Mouse (Mus musculus): Measurements from ENCODE around the gene Hoxd10.

The Hoxd10 gene

GRCm38 (mm10) chr2:74726973-74727639, 35.4 kb downstream of the Hoxd10 start:
- DNase-seq (ENCODE audit: inconsistent age in 2 of 2, low spot score in 1 of 2), result no peak

- DNase-seq (ENCODE audit: inconsistent age in 2 of 2, low spot score in 1 of 2), result no peak
These were observed 36.0 kb downstream of the Hoxd10 start for GRCm38 (mm10) chr2:74727640-74728302.

DNA sequence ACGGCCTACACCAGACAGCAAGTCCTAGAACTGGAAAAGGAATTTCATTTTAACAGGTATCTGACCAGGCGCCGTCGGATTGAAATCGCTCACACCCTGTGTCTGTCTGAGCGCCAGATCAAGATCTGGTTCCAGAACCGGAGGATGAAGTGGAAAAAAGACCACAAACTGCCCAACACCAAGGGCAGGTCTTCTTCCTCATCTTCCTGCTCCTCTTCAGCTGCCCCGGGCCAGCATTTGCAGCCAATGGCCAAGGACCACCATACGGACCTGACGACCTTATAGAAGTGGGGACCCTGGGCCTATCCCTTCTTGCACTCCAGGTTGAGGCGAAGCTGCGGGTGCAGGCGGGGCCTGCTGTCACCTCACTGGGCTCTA, 36.6 kb downstream of the Hoxd10 start:
- no peak for DNase-seq (ENCODE audit: inconsistent age in 2 of 2, low spot score in 1 of 2)

GRCm38 (mm10) chr2:74730331-74730730, 38.6 kb downstream of the Hoxd10 start:
- no peak for DNase-seq (ENCODE audit: inconsistent age in 2 of 2, low spot score in 1 of 2)

GRCm38 (mm10) chr2:74731055-74731454, 39.3 kb downstream of the Hoxd10 start:
- no peak for DNase-seq (ENCODE audit: inconsistent age in 2 of 2, low spot score in 1 of 2)

DNA sequence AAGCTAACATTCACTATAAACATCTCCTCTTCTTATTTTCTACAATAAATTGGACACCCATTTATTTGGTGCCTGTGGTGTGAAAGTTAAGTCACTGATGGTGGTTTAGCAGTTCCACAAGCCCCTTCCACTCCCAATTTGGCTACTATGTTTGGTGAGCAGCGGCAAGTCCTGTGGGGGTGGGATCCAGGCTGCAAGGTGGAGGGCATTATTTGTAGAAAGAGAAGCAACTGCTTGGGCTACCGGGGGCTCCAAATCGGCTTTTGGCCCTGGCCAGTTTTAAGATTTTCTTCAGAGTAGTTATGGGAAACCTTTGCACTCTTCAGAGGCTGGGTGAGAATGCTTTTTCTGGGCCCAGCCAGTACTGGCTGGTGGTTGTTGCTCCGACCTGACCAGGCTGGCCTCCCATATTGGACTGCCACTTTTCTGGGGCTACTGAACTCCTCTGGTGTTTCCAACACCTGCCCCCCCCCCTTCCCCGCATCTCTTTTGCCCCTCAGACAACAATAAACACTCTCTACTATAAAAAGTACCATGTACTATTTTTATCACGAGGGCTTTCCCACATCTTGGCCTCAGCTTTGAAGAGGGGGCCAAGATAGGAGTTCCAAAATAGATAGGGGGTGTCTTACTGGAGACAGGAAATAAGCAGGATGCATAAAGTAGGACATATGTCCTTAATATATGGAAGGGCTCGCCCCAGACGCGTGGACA, 40.2 kb downstream of the Hoxd10 start:
- no peak for DNase-seq (ENCODE audit: inconsistent age in 2 of 2, low spot score in 1 of 2)

DNA sequence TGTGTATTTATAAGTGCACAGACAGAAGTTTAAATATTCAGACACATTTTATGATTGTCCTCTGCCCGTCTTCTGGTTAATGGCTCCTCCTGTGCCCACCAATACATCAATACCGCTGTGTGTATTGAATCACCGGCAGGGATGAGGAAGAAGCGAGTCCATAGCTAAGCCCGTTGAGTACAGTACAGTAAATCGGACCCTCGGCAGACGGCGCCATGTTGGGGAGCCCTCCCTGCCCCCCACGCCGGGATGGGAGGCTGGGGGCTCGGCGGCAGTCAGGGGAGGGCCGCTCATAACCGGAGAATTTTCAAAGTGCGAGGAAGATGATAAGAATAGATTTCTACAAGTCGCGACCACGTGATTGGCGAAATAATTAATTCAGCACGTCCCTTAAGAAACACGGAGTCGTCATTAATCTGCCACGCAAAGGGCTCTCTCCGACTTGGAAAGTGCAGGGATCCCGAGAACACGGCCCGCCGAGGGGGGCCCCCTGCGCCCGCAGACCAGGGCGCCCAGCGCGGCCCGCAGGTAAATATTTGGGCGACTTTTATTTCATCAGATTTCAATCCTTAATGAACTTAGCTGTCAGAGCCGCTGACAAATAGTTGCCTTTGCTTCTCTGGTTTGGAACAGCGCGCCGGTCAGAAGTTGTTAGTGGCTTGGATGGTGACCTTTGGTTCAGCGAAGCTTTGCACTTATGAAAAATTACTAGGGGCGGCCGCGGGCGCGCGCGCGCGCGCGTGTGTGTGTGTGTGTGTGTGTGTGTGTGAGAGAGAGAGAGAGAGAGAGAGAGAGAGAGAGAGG, 41.0 kb downstream of the Hoxd10 start:
- DNase-seq (ENCODE audit: inconsistent age in 2 of 2, low spot score in 1 of 2), result no peak

DNA sequence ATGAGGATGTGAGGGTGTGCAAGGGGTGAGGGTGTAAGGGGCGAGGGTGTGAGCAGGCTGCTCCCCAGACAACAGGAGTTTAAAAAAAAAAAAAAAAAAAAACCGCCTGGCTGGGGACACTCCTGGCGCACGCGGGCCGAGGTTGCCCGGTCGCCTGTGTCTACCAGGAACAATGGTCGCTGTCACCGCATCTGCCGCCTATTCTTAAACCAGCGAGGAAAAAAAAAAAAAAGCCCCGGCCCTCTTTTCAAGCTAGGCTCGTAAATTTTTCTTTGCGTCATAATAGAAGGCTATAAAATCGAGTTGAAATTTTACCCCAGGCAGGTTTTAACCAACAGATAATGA, 41.6 kb downstream of the Hoxd10 start:
- DNase-seq (ENCODE audit: inconsistent age in 2 of 2, low spot score in 1 of 2), result no peak

- no peak for DNase-seq (ENCODE audit: inconsistent age in 2 of 2, low spot score in 1 of 2)
These were observed 42.0 kb downstream of the Hoxd10 start for GRCm38 (mm10) chr2:74733765-74734164.

DNA sequence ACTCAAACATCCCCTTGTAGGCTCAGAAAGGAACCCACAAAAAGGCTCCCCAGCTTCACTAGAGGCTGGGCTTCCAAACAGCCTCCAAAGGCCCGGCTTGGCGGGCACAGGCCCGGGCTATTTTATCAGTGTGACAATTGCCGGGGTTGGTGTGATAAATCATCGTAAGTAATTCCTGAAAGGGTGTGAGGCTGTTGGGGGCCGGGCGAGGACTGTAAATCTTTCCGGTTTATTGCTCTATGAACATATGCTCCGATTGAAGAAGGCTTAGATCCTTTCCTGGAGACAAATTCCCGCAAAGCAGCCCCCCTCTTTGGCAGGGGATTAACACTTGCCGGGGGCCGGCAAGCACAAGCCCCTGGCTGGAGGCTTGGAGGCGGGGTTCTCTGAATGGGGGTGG, 42.7 kb downstream of the Hoxd10 start:
- no peak for DNase-seq (ENCODE audit: inconsistent age in 2 of 2, low spot score in 1 of 2)

DNA sequence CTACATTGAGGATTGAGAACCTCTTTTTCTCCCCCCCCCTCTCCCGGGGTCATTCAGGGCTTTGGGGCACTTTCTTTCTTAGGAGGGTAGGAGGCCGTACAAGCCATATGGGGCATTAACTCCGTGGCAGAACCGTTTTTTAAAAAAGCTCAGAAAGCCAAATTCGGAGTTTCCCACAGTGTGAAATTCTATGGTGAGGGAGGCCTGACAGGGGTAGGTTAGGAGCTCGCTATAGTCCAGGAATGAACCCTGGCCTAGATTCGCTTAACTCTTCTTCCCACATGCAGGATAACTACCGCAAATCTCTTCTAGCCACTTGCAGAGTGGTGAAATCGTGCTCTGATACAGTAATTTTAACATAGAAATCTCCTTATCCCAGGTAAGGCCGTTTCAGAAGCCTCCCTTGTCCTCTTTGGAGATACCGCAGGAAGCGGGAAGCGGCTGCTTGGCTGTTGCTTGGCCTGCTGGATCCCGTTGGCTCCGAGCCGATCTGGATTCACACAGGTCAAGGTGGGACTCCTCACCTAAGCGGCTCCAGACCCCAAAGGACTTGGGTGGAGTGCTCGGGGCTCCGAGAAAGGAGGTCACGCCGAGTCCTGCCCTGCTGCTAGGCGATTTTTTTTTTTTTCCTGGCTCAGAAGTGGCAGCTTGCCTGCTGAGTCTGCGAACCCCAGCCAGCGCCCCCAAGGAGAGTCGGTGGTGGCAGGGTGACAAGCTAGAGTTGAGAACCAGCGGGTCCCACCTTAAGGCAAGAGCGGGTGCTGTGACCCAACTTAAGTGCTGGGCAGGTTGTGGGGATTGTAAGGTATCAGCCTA, 43.5 kb downstream of the Hoxd10 start:
- DNase-seq (ENCODE audit: inconsistent age in 2 of 2, low spot score in 1 of 2), result no peak

- DNase-seq (ENCODE audit: inconsistent age in 2 of 2, low spot score in 1 of 2), result no peak
These were observed 44.3 kb downstream of the Hoxd10 start for GRCm38 (mm10) chr2:74735851-74736687.

- no peak for DNase-seq (ENCODE audit: inconsistent age in 2 of 2, low spot score in 1 of 2)
These were observed 45.2 kb downstream of the Hoxd10 start for GRCm38 (mm10) chr2:74736688-74737577.

DNA sequence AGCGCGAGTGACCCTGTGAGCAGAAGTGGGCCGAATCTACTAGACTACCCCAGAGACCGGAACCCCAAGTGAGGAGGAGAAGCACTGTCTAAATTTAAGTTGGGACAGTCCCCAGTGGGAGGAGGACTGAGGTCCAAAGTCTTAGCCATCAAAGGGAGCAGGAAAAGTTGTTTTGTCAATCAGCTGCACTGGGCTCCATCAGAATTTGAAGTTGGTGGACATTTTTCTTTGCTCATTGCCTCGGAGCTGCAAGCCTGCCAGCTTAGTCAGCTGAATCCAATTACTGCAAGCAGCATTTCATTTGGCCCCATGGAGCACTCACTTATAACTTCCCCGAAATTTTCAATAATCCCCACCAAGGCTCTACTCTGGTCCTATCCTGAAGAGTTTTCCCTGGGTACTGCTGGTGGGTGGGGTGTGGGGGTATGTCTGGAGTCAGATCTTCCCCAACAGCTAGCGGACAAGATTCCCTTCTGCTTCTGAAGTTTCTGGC, 45.9 kb downstream of the Hoxd10 start:
- no peak for DNase-seq (ENCODE audit: inconsistent age in 2 of 2, low spot score in 1 of 2)

DNA sequence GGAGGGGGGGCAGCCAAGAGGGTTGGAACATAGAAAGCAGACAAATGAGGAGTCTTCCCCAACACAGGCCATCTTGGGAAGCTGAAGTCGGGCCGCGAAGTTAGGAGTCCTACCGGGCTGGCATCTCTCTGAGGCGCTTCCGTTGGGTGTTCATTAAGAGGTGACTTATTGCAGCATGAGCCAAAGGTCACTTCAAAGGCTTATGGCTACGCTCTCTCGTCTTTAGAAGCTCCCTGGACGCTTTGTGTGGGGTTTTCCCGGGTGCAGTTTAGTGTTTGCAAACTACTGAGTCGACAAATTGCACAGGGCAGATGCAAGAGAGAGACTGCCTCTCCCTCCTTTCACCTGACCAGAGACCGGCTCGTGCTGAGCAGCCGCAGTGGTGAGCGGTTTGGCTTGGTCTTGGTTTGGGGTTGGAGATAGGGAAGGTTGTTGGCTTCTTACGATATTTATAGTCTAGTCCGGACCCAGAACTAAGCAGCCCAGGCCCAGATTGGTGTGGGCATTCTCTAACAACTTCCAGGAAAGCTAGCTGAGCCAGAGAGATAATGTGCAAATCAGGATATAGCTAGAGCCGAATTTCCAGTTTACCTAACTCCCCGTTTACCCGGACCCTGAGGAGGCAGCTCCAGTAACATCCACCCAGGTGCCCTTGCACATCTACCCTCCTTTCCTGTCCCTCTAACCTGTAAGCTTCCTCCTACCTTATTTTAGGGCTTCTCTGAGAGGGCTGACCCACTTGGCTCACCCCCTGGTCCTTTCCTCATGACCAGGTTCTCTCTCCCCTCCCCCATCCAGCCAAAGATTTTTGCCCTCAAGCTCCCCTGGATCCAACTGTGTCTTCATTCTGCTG, 47.1 kb downstream of the Hoxd10 start:
- DNase-seq (ENCODE audit: inconsistent age in 2 of 2, low spot score in 1 of 2), result no peak

DNA sequence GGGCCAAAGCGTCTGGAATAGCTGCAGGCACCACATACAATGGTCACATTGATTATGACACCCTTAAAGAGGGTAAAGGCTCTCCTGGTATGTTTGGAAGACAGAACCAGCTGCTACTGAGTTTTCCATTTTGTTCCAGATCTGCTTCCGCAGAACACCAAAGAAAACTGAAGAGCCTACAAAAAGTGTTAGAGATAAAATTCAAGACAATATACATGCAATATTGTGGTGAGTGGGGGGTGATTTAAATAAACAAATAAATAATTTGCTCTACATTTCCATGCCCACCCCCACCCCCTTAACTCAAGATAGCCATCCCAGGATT, 47.7 kb downstream of the Hoxd10 start:
- DNase-seq (ENCODE audit: inconsistent age in 2 of 2, low spot score in 1 of 2), result no peak

DNA sequence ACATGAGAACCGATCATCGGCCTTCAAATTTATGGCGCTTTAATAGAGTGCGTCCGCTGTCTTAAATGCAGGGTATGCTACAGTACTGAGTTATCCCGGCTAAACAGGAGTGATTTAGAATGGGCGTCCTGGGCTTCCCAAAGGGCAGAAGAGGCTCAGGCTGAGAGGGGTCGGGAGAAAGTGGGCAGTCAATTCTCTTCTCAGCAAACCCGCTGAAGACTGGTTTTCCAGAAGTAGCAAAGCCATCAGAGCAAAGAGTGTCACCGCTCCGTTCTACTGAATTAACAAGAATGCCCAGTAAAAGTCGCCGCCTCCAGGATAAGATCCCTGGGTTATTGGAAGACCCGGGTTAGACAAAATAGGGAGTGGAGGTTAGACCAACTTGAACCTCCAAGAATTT, 48.1 kb downstream of the Hoxd10 start:
- DNase-seq (ENCODE audit: inconsistent age in 2 of 2, low spot score in 1 of 2), result no peak
